21 mouse cellular contexts compared by ENCODE assay signal in the genomic region with DNA sequence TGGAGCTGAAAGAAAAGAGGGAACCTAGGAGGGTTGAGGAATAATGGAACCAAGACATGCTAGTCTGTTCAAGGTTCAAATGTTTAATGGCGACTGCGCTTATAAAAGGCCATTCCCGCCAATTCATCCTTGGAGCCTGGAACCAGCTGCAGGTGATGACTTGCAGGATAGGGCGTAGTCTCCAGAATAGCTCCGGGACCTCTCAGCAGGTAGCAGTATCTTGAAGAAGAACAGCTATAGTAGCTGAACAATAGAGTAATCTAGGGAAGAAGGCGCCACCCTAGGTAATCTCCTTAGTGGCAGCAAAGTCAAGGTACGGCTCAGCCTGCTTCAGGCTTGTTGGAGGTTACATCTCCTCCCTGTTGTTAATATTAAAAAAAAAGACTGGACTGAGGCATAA. TPM values are rescaled to one million over a fixed set of nuclear protein-coding genes. Genes with fewer than 3 reads are reported as not detected.
A peak's percentile ranks its signal among the peaks of the same experiment; 100 is the strongest.
DNase-seq lines count a peak whose midpoint lies in the region; TF ChIP-seq lines count a peak whose summit lies in the region.
"Not testable (repeated sequence)": the region's sequence is repeated elsewhere in the genome, so short reads cannot be mapped to it uniquely, and the experiment has no call there.
"Had no signal": no experiment of that assay in that cellular context is flagged by ENCODE, and none has a peak within 500 bp of the region (broad histone marks: within the 10 kb centered on the region; RNA-seq: fewer than 3 reads in every experiment).

No protein-coding gene starts in this region.

- H3K27ac ChIP-seq in ES-Bruce4 (ENCODE audit: insufficient read depth, low read length) (peak overlapping the region; percentile 97), ES-E14 (ENCODE audit: insufficient read depth, low read depth, low read length, poor library complexity, severe bottlenecking) (peak overlapping the region; percentile 99)

- H3K27me3 ChIP-seq in E14TG2a.4 (ENCODE audit: insufficient read depth, low read length); ES-Bruce4 (ENCODE audit: control insufficient read depth, insufficient read depth, low read length, poor library complexity, severe bottlenecking): not testable (repeated sequence)

- H3K36me3 ChIP-seq in E14TG2a.4 (ENCODE audit: insufficient read depth, low read length); ES-Bruce4 (ENCODE audit: control insufficient read depth, insufficient read depth, low read length, poor library complexity, severe bottlenecking); ES-E14 (ENCODE audit: control insufficient read depth, insufficient read depth, low read length, poor library complexity, severe bottlenecking): not testable (repeated sequence)

- H3K4me3 ChIP-seq in E14TG2a.4 (replicated peaks; ENCODE audit: low read length) (peak overlapping the region; percentile 39; the same call in 1 of the 2 replicates), ES-E14 (ENCODE audit: insufficient read depth in 1 of 2, low read depth in 1 of 2, low read length in 2 of 2, poor library complexity in 1 of 2, severe bottlenecking in 1 of 2) (peak overlapping the region in 1 of 2 experiments; percentile 19; a peak in 2 of 4 replicates)
- H3K4me3 ChIP-seq in ES-Bruce4 (ENCODE audit: low read depth, low read length): not testable (repeated sequence)

- TF ChIP-seq POLR2A in ES-Bruce4 (IDR thresholded peaks at IDR 0.05; ENCODE audit: insufficient read depth, low read length): not testable (repeated sequence)

- H3K9me3 ChIP-seq in E14TG2a.4 (ENCODE audit: low read length); ES-Bruce4 (replicated peaks; ENCODE audit: control insufficient read depth, insufficient read depth, low read length, poor library complexity, severe bottlenecking); ES-E14 (ENCODE audit: control insufficient read depth, insufficient read depth, low read depth, low read length): not testable (repeated sequence)

- DNase-seq in ES-CJ7 (ENCODE audit: low read depth, low spot score) (peak; percentile 93), ES-E14 (ENCODE audit: low read depth, low spot score) (peak; percentile 59), R1 (ENCODE audit: low read depth, low spot score) (peak; percentile 95), WW6 (ENCODE audit: low read depth, low spot score) (peak; percentile 20), ZHBTc4 (ENCODE audit: low read depth, low spot score) (peak; percentile 91)

- TF ChIP-seq EP300 in ES-Bruce4 (IDR thresholded peaks at IDR 0.05; ENCODE audit: insufficient read depth, low read depth, low read length): peak; percentile 75; the same call in 1 of the 2 replicates

- H3K9ac ChIP-seq in ES-Bruce4 (ENCODE audit: low read depth, poor library complexity, severe bottlenecking): not testable (repeated sequence)
- H3K9ac ChIP-seq in ES-E14 (ENCODE audit: insufficient read depth, low read depth, low read length, poor library complexity, severe bottlenecking): peak overlapping the region; percentile 27; the same call in 1 of the 2 replicates

- in situ Hi-C loops in ES-E14 (cut with MboI; ENCODE audit: low sequenced_read_pairs in 2 of 2, unreplicated experiment in 2 of 2): not testable (repeated sequence)

- peaks cover 27% of the 10 kb centered on the region for H3K4me1 ChIP-seq in E14TG2a.4 (replicated peaks; ENCODE audit: low read depth, low read length)
- not testable (repeated sequence) for H3K4me1 ChIP-seq in ES-Bruce4 (ENCODE audit: control insufficient read depth, insufficient read depth, low read length); ES-E14 (ENCODE audit: control insufficient read depth in 2 of 2, insufficient read depth in 2 of 2, low read length in 2 of 2, poor library complexity in 1 of 2)

- TF ChIP-seq CTCF in E14TG2a.4 (conservative IDR thresholded peaks at IDR 0.05; ENCODE audit: low read length); ES-Bruce4 (IDR thresholded peaks at IDR 0.05; ENCODE audit: low read depth, low read length): not testable (repeated sequence)

TF ChIP-seq in ES-E14, 5 proteins besides CTCF, POLR2A, EP300 and RAD21:
- peak; percentile 47; the same call in 1 of the 2 replicates for TF ChIP-seq MAFK (IDR thresholded peaks at IDR 0.05; ENCODE audit: insufficient read depth, low read depth, low read length)

RNA-seq across cellular contexts. Expression of a gene that starts 35.8 kb away (rescaled TPM):
- not detected in 2 replicates for polyA plus RNA-seq in ES-Bruce4 (2011; ENCODE audit: insufficient read depth, insufficient read length, low read depth, missing spikeins)
- total RNA-seq in ES-E14 (2012; rRNA removed): 0.16 and 0.27 TPM in 2 replicates
- total RNA-seq: adrenal gland, adult 18-20 months; adrenal gland, adult 2 months; adrenal gland, adult 8-10 months; adrenal gland, postnatal 10 days; adrenal gland, postnatal 14 days; adrenal gland, postnatal 25 days; adrenal gland, postnatal 36 days; adrenal gland, postnatal 4 days; MEL had no signal
- polyA plus RNA-seq: activated CD4-positive, CD25-positive, alpha-beta regulatory T cell, adult 4 months; adrenal gland, adult 2 months; brain, embryonic 14.5 days; C2C12; G1E; Patski had no signal

Comparison
In these comparisons a context has a peak if more than half of its experiments do, and no peak if none do; other contexts are left out.
1. DNase-seq: peak in every context shown above with its lines; median percentile 95 in R1; 93 in ES-CJ7; 91 in ZHBTc4; 59 in ES-E14; 20 in WW6.